Mouse (Mus musculus): ENCODE data around the gene Pnrc2. TPM values are rescaled to one million over a fixed set of nuclear protein-coding genes. Genes with fewer than 3 reads are reported as not detected.

The Pnrc2 gene
- polyA plus RNA-seq, 1 experiment from 2014 or later: 195 TPM

GRCm38 (mm10) chr4:135876583-135877020 lies 3.0 kb upstream of the Pnrc2 start:
- Histone ChIP-seq H3K36me3 (peaks cover 11% of the 10 kb centered on the region), H3K9ac (peak overlapping the region; percentile 55), H3K4me2 (replicated peaks) (peak overlapping the region; percentile 61), H3K27ac (peak overlapping the region; percentile 64), H3K4me1 (peaks cover 43% of the 10 kb centered on the region), H3K9me3 (no peaks in the 10 kb centered on the region), H3K4me3 (peak overlapping the region; percentile 30), H3K27me3 (no peaks in the 10 kb centered on the region)
- 1% methylated on average over 16 of the region's 16 CpGs for WGBS
- ATAC-seq (ENCODE audit: low FRiP score, low read depth): no peak

- H3K9me3 ChIP-seq: no peaks in the 10 kb centered on the region
- 8% methylated on average over 9 of the region's 9 CpGs for WGBS
These were observed 2.4 kb upstream of the Pnrc2 start for GRCm38 (mm10) chr4:135875991-135876582.

GRCm38 (mm10) chr4:135875546-135875945 lies 1.9 kb upstream of the Pnrc2 start:
- 36% methylated on average over 7 of the region's 7 CpGs for WGBS
- H3K4me2 ChIP-seq (replicated peaks): no peak overlapping the region; the same call in 1 of the 2 replicates

More at GRCm38 (mm10) chr4:135875991-135876582, 2.4 kb upstream of the Pnrc2 start:
- Histone ChIP-seq H3K27ac (peak overlapping the region; percentile 64), H3K9ac (peak overlapping the region; percentile 55), H3K4me3 (peak overlapping the region; percentile 30), H3K4me1 (peaks cover 47% of the 10 kb centered on the region), H3K4me2 (replicated peaks) (peak overlapping the region; percentile 61), H3K36me3 (peaks cover 14% of the 10 kb centered on the region), H3K27me3 (no peaks in the 10 kb centered on the region)
- no peak for ATAC-seq (ENCODE audit: low FRiP score, low read depth)

DNA sequence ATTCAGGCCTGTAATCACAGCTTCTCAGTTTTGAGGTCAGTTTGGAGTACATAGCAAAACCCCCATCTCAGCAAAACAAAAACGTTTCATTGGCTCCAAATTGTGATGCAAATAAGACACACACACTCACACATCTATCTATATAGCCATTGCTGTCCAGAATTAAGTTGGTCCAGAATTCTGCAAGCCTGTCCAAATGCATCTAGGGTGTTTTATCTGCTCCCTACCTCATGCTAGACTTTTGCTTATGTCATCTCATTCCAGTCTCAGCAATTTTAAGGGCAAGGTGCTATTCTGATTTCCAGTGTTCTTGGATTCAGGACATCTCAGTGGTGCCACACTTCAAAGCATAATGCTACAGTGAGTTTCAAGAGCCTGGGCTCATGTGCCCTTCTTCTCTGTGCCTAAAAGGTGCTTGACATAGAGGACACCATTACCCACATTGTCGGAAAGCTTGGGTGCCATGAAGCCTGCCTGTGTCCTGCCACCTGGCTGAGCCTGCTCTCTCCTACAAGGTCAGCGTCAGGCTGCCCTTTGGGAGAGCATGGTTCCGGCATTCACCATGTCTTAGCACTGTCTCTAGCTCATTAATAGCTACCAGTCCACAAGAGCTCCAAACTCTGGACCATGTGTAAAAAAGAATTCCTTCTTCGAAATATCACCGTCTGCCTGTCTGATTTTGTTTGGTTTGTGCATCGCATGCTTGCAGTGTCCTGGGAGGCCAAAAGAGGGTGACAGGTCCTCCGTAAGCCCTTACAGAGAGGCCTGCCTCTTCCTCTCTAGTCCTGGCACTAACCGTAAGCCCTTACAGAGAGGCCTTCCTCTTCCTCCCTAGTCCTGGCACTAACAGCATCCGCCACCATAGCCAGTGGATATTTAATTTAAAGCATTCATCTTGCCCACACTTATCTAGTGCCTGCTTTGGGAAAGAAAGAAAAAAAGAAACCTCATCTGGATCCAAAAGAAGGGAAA lies 1.2 kb upstream of the Pnrc2 start:
- Histone ChIP-seq H3K4me2 (replicated peaks) (peak overlapping the region; percentile 92; the same call in 1 of the 2 replicates), H3K27me3 (no peaks in the 10 kb centered on the region), H3K9ac (0 out of 2 replicates have a peak overlapping the region, but pooled peaks have one; percentile 78), H3K4me3 (peak overlapping the region; percentile 79), H3K4me1 (peaks cover 54% of the 10 kb centered on the region), H3K36me3 (peaks cover 18% of the 10 kb centered on the region), H3K27ac (peak overlapping the region; percentile 100), H3K9me3 (no peaks in the 10 kb centered on the region)
- no peak for ATAC-seq (ENCODE audit: low FRiP score, low read depth)
- WGBS: 87% methylated on average over 10 of the region's 10 CpGs

More at GRCm38 (mm10) chr4:135875546-135875945, 1.9 kb upstream of the Pnrc2 start:
- no peak for ATAC-seq (ENCODE audit: low FRiP score, low read depth)
- Histone ChIP-seq H3K9me3 (no peaks in the 10 kb centered on the region), H3K4me1 (peaks cover 51% of the 10 kb centered on the region), H3K4me3 (no peak overlapping the region), H3K27me3 (no peaks in the 10 kb centered on the region), H3K27ac (peak overlapping the region; percentile 100), H3K9ac (no peak overlapping the region), H3K36me3 (peaks cover 16% of the 10 kb centered on the region)

- Histone ChIP-seq H3K36me3 (peaks cover 23% of the 10 kb centered on the region), H3K4me3 (peak overlapping the region; percentile 79), H3K4me1 (peaks cover 63% of the 10 kb centered on the region), H3K27me3 (no peaks in the 10 kb centered on the region), H3K9me3 (no peaks in the 10 kb centered on the region), H3K4me2 (replicated peaks) (peak overlapping the region; percentile 92), H3K27ac (peak overlapping the region; percentile 100), H3K9ac (peak overlapping the region; percentile 97)
- WGBS: 9% methylated on average over 17 of the region's 17 CpGs
- no peak for ATAC-seq (ENCODE audit: low FRiP score, low read depth)
These were observed 860 bp downstream of the Pnrc2 start for GRCm38 (mm10) chr4:135872589-135873391.

GRCm38 (mm10) chr4:135872015-135872414 lies 1.6 kb downstream of the Pnrc2 start:
- no peak for ATAC-seq (ENCODE audit: low FRiP score, low read depth)
- peaks cover 23% of the 10 kb centered on the region for H3K36me3 ChIP-seq
- peak overlapping the region; percentile 92 for H3K4me2 ChIP-seq (replicated peaks)
- H3K4me3 ChIP-seq: peak overlapping the region; percentile 79
- H3K9ac ChIP-seq: peak overlapping the region; percentile 97
- no peaks in the 10 kb centered on the region for H3K9me3 ChIP-seq
- H3K27ac ChIP-seq: peak overlapping the region; percentile 100
- peaks cover 61% of the 10 kb centered on the region for H3K4me1 ChIP-seq
- 44% methylated on average over 3 of the region's 3 CpGs for WGBS
- H3K27me3 ChIP-seq: no peaks in the 10 kb centered on the region

DNA sequence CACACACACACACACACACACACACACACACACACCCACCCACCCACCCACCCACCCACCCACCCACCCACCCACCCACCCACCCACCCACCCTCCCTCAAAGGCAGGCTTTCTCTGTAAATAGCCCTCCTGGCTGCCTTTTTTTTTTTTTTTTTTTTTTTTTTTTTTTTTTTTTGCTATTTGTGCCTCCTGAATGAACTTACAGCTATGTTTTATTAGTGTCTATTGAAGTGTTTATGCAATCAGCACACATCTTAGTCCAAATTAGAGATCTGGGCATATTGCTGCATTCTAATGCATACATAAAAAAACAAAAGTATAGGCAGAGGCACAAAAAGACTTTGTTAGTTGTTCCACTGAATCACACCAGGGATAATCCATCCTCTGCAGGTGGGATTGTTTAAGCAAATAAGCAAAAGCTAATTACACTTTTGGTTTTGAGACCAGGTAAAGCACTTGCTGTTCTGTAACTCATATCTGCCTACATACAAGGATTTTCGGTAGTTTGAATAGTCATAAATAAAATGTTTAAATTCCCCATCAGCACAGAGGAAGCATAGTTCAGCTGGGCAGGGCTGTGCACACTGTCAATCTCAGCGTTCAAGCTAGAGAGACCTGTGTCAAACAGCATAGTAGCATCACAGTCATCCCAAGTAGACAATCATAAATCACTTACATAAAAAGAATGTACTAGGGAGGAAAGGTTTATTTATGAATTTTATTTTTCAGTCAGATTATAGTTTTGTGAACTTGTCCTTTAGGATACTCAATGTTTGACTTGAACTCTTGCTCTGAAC lies 3.2 kb downstream of the Pnrc2 start:
- no peak for ATAC-seq (ENCODE audit: low FRiP score, low read depth)
- H3K4me3 ChIP-seq: peak overlapping the region; percentile 15
- H3K4me2 ChIP-seq (replicated peaks): peak overlapping the region; percentile 48

DNA sequence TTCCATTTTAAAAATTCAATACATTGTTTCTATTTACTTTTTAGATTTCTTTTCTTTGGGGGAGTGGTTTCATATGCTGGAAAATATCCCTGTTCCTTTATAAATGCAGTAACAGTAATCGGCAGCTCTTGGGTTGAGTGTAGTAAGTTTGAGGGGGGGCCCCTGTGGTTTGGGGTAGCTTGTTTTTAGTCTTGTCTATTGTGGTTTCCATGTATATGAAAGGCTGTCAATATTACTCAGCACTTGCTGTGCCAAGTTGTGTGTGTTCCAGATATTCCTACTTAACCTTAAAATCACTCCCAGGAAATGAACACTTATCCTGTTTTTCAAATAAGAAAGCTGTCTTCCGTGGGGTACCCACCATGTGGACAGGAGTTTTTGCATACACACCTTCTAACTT lies 4.7 kb downstream of the Pnrc2 start:
- no peak for ATAC-seq (ENCODE audit: low FRiP score, low read depth)
- peaks cover 28% of the 10 kb centered on the region for H3K36me3 ChIP-seq
- H3K27me3 ChIP-seq: no peaks in the 10 kb centered on the region
- H3K4me2 ChIP-seq (replicated peaks): no peak overlapping the region
- H3K9ac ChIP-seq: no peak overlapping the region; the same call in 1 of the 2 replicates
- 63% methylated on average over 2 of the region's 2 CpGs for WGBS
- H3K4me1 ChIP-seq: peaks cover 31% of the 10 kb centered on the region
- peak overlapping the region; percentile 40; the same call in 1 of the 2 replicates for H3K27ac ChIP-seq
- H3K4me3 ChIP-seq: no peak overlapping the region
- no peaks in the 10 kb centered on the region for H3K9me3 ChIP-seq

More for the DNA sequence above, 3.2 kb downstream of the Pnrc2 start:
- 0 out of 2 replicates have a peak overlapping the region, but pooled peaks have one; percentile 33 for H3K27ac ChIP-seq
- WGBS: 32% methylated on average over 2 of the region's 2 CpGs
- no peaks in the 10 kb centered on the region for H3K27me3 ChIP-seq
- no peak overlapping the region for H3K9ac ChIP-seq
- H3K9me3 ChIP-seq: no peaks in the 10 kb centered on the region
- peaks cover 28% of the 10 kb centered on the region for H3K36me3 ChIP-seq
- peaks cover 46% of the 10 kb centered on the region for H3K4me1 ChIP-seq

DNA sequence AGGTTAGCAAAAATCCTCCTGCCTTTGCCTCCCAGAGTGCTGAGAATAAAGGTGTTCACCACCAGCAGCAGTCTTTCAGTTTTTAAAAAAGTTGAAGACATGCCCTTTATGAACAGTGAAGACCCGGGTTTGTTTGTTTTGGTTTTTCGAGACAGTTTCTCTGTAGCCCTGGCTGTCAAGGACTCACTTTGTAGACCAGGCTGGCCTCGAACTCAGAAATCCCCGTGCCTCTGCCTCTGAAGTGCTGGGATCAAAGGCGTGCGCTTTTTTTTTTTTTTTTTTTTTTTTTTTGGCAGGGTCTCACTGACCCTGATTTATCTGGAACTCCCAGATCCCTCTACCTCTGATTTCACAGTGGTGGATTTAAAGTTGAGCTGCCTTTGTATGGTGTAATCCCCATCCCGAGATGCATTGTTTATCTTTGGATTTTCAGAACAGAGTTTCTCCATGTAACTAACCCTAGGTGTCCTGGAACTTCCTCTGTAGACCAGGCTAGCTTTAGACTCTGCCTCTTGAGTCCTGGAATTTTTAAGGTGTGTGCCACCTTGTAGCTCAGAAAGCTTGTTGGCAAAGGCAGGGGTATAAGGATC lies 16.0 kb downstream of the Pnrc2 start:
- no peak for ATAC-seq (ENCODE audit: low FRiP score, low read depth)
- peak overlapping the region; percentile 72 for H3K4me2 ChIP-seq (replicated peaks)
- WGBS: 5% methylated on average over 7 of the region's 7 CpGs
- peak overlapping the region; percentile 85 for H3K4me3 ChIP-seq
- peaks cover 40% of the 10 kb centered on the region for H3K4me1 ChIP-seq
- H3K9me3 ChIP-seq: no peaks in the 10 kb centered on the region
- peaks cover 12% of the 10 kb centered on the region for H3K36me3 ChIP-seq
- no peaks in the 10 kb centered on the region for H3K27me3 ChIP-seq
- H3K27ac ChIP-seq: no peak overlapping the region
- peak overlapping the region; percentile 99 for H3K9ac ChIP-seq

GRCm38 (mm10) chr4:135856223-135857091 lies 17.2 kb downstream of the Pnrc2 start:
- peaks cover 4% of the 10 kb centered on the region; the same call in 1 of the 2 replicates for H3K36me3 ChIP-seq
- no peaks in the 10 kb centered on the region for H3K9me3 ChIP-seq
- ATAC-seq (ENCODE audit: low FRiP score, low read depth): peak; percentile 72
- WGBS: under 1% methylated on average over 80 of the region's 91 CpGs
- peak overlapping the region; percentile 99 for H3K9ac ChIP-seq
- H3K4me3 ChIP-seq: peak overlapping the region; percentile 85
- H3K27me3 ChIP-seq: no peaks in the 10 kb centered on the region
- peak overlapping the region; percentile 98 for H3K27ac ChIP-seq
- H3K4me1 ChIP-seq: peaks cover 40% of the 10 kb centered on the region
- peak overlapping the region; percentile 72 for H3K4me2 ChIP-seq (replicated peaks)
